Mouse (Mus musculus): Measurements from ENCODE around the gene Clip2. TPM values are rescaled to one million over a fixed set of nuclear protein-coding genes. Genes with fewer than 3 reads are reported as not detected.
"Not testable (repeated sequence)": the region's sequence is repeated elsewhere in the genome, so short reads cannot be mapped to it uniquely, and the experiment has no call there.

Clip2 gene
- polyA plus RNA-seq, 1 experiment from 2014 or later: 3.6 TPM

- not testable (repeated sequence) for H3K36me3 ChIP-seq; ATAC-seq; H3K4me2 ChIP-seq (replicated peaks); H3K9me3 ChIP-seq; H3K4me3 ChIP-seq (replicated peaks); H3K27me3 ChIP-seq (replicated peaks); H3K4me1 ChIP-seq (replicated peaks); H3K27ac ChIP-seq; H3K9ac ChIP-seq
These were observed 73.3 kb downstream of the Clip2 start for GRCm38 (mm10) chr5:134478886-134479285.

DNA sequence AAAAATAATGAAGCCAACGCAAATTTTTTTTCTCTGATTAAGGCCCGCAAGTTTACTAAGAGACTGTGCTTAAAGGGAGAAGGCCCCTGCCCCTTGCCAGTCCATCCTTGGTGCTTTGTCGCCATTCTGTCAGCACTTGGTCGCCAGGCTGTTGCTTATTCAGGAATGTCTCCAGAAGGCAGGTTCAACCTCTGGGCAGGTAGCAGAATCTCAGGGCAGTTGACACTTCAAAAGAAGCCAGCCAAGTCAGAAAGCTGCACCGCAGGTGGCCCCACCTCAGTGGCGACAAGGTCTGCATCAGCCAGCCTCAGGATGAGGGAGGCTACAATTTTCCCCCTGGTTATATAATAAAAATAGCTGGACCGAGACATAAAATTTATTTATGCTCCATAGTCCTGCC lies 76.5 kb downstream of the Clip2 start:
- ATAC-seq; H3K9ac ChIP-seq; H3K4me3 ChIP-seq (replicated peaks); H3K9me3 ChIP-seq; H3K4me1 ChIP-seq (replicated peaks); H3K36me3 ChIP-seq; H3K27me3 ChIP-seq (replicated peaks); H3K4me2 ChIP-seq (replicated peaks); H3K27ac ChIP-seq: not testable (repeated sequence)
- 93% methylated on average over 7 of the region's 7 CpGs for WGBS

DNA sequence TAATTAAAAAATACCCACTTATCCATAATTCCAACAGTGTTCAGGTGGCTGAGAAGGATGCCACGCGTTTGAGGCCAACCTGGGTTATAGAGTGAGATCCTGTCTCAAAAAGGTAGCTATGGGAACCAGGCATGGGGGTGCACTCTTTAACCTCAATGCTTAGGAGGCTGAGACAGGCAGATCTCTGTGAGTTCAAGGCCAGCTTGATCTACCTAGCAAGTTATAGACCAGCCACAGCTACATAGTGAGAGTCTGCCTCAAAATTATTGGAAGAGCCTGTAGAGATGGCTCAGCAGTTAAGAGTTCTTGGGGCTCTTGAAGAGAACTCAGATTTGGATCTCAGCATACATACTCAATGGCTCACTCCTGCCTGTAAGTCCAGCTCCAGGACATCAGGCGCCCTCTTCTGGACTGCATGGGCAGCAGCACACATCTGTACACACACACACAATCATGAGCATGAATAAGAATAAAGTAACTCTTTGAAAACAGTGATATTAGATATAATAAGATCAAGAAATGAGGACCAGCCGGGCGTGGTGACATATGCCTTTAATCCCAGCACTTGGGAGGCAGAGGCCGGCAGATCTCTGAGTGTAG lies 77.1 kb downstream of the Clip2 start:
- Histone ChIP-seq H3K36me3 (no peaks in the 10 kb centered on the region), H3K4me1 (replicated peaks) (no peaks in the 10 kb centered on the region), H3K4me2 (replicated peaks) (no peak overlapping the region), H3K4me3 (replicated peaks) (no peak overlapping the region), H3K9me3 (no peaks in the 10 kb centered on the region), H3K27ac (no peak overlapping the region), H3K27me3 (replicated peaks) (no peaks in the 10 kb centered on the region), H3K9ac (no peak overlapping the region)
- ATAC-seq: no peak
- WGBS: 93% methylated on average over 6 of the region's 6 CpGs

- Histone ChIP-seq H3K4me3 (replicated peaks) (no peak overlapping the region), H3K4me2 (replicated peaks) (no peak overlapping the region), H3K9me3 (no peaks in the 10 kb centered on the region), H3K36me3 (no peaks in the 10 kb centered on the region), H3K9ac (no peak overlapping the region), H3K4me1 (replicated peaks) (peaks cover 8% of the 10 kb centered on the region; the same call in 1 of the 2 replicates), H3K27me3 (replicated peaks) (no peaks in the 10 kb centered on the region), H3K27ac (no peak overlapping the region)
- ATAC-seq: no peak
- WGBS: 89% methylated on average over 2 of the region's 2 CpGs
These were observed 78.3 kb downstream of the Clip2 start for GRCm38 (mm10) chr5:134473902-134474301.

- no peak overlapping the region for H3K9ac ChIP-seq
- H3K27me3 ChIP-seq (replicated peaks): no peaks in the 10 kb centered on the region
- H3K36me3 ChIP-seq: no peaks in the 10 kb centered on the region
- H3K4me1 ChIP-seq (replicated peaks): peaks cover 21% of the 10 kb centered on the region
- no peaks in the 10 kb centered on the region for H3K9me3 ChIP-seq
- H3K4me3 ChIP-seq (replicated peaks): no peak overlapping the region
- 83% methylated on average over 8 of the region's 8 CpGs for WGBS
- ATAC-seq: no peak
- no peak overlapping the region for H3K27ac ChIP-seq
- H3K4me2 ChIP-seq (replicated peaks): no peak overlapping the region
These were observed 81.6 kb downstream of the Clip2 start for GRCm38 (mm10) chr5:134470538-134471169.

DNA sequence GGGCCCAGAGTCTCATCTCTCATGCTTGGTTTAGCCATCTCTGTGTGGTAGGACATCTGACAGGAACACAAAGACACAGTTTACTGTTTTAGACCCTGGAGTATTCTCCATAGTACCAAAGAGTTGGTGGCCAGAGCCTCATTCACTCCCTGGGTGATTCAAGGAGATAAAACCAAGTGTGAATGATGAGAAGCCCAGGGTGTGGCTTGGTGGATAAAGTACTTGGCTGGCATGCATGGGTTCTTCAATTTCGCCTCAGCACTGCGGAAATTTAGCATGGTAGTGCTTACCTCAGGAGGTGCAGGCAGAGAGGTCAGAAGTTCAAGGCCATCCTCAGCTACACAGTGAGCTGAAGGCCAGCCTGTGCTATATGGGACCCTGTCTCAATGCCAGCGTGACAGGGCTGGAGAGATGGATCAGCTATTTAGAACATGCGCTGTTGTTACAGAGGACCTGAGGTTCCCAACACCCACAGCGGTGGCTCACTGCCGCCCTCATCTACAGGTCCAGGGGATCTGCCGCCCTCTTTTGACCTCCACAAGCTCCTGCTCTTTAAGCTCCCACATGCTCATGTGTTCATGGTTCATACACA lies 82.6 kb downstream of the Clip2 start:
- 84% methylated on average over 7 of the region's 7 CpGs for WGBS
- H3K9me3 ChIP-seq: no peaks in the 10 kb centered on the region
- H3K9ac ChIP-seq: no peak overlapping the region
- H3K27ac ChIP-seq: no peak overlapping the region
- ATAC-seq: no peak
- peaks cover 21% of the 10 kb centered on the region for H3K4me1 ChIP-seq (replicated peaks)
- no peak overlapping the region for H3K4me2 ChIP-seq (replicated peaks)
- H3K4me3 ChIP-seq (replicated peaks): no peak overlapping the region
- no peaks in the 10 kb centered on the region for H3K27me3 ChIP-seq (replicated peaks)
- H3K36me3 ChIP-seq: no peaks in the 10 kb centered on the region

GRCm38 (mm10) chr5:134468158-134468765 lies 84.0 kb downstream of the Clip2 start:
- ATAC-seq: no peak
- Histone ChIP-seq H3K4me1 (replicated peaks) (peaks cover 21% of the 10 kb centered on the region), H3K9me3 (no peaks in the 10 kb centered on the region), H3K4me3 (replicated peaks) (no peak overlapping the region), H3K36me3 (no peaks in the 10 kb centered on the region), H3K27ac (no peak overlapping the region), H3K9ac (no peak overlapping the region), H3K4me2 (replicated peaks) (no peak overlapping the region), H3K27me3 (replicated peaks) (no peaks in the 10 kb centered on the region)
- WGBS: 66% methylated on average over 10 of the region's 10 CpGs

GRCm38 (mm10) chr5:134467030-134467549 lies 85.1 kb downstream of the Clip2 start:
- H3K4me3 ChIP-seq (replicated peaks): no peak overlapping the region
- no peaks in the 10 kb centered on the region for H3K9me3 ChIP-seq
- 0 out of 2 replicates have a peak overlapping the region, but pooled peaks have one; percentile 2 for H3K4me2 ChIP-seq (replicated peaks)
- no peaks in the 10 kb centered on the region for H3K36me3 ChIP-seq
- H3K9ac ChIP-seq: no peak overlapping the region
- 65% methylated on average over 8 of the region's 8 CpGs for WGBS
- H3K27me3 ChIP-seq (replicated peaks): no peaks in the 10 kb centered on the region
- no peak overlapping the region for H3K27ac ChIP-seq
- peak; percentile 41 for ATAC-seq
- H3K4me1 ChIP-seq (replicated peaks): peaks cover 21% of the 10 kb centered on the region

DNA sequence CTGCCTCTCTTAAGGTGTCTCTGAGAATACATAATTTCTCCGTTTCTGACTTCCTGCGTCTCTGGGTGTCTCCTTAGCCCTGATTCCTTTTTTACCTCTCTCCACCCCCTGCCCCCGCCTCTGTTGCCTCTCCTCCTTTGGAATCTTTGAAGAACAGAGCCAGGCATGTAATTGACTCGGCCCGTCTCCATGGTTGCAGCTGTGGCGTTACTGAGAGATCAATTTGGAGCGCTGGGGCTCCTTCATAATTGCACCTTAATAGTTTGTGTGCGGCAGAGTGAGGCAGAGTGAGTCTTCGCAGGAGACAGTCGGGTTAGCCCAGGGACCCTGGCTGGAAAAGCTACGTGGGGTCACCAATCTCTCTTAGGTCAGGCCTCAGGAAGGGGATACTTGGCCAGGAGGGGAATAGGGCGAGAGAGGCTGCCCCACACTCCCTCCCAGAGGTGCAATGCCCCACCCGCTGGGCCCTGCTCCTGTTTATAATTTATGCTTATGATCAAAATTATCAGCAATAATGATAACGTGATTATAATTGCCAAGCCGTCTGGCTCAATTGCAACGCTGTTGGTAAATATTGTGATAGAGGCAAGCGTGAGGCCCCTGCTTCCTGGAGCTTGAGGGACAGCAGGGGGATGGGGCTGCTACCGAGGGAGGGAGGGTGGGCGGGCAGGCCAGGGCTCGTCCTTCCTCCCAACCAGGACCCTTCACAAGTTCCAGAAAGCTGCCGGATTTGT lies 85.8 kb downstream of the Clip2 start:
- H3K4me3 ChIP-seq (replicated peaks): no peak overlapping the region
- no peaks in the 10 kb centered on the region for H3K9me3 ChIP-seq
- WGBS: 25% methylated on average over 21 of the region's 21 CpGs
- H3K4me1 ChIP-seq (replicated peaks): peaks cover 21% of the 10 kb centered on the region
- no peak overlapping the region for H3K9ac ChIP-seq
- no peak overlapping the region for H3K27ac ChIP-seq
- 0 out of 2 replicates have a peak overlapping the region, but pooled peaks have one; percentile 2 for H3K4me2 ChIP-seq (replicated peaks)
- H3K27me3 ChIP-seq (replicated peaks): no peaks in the 10 kb centered on the region
- no peaks in the 10 kb centered on the region for H3K36me3 ChIP-seq
- peak; percentile 35 for ATAC-seq

- no peak for ATAC-seq
These were observed 87.0 kb downstream of the Clip2 start for GRCm38 (mm10) chr5:134465197-134465596.

GRCm38 (mm10) chr5:134464225-134464624 lies 88.0 kb downstream of the Clip2 start:
- H3K27me3 ChIP-seq (replicated peaks): no peaks in the 10 kb centered on the region
- no peak overlapping the region for H3K4me2 ChIP-seq (replicated peaks)
- H3K4me1 ChIP-seq (replicated peaks): peaks cover 16% of the 10 kb centered on the region
- ATAC-seq: no peak
- H3K9ac ChIP-seq: no peak overlapping the region
- no peaks in the 10 kb centered on the region for H3K9me3 ChIP-seq
- H3K27ac ChIP-seq: no peak overlapping the region
- 60% methylated on average over 5 of the region's 5 CpGs for WGBS
- H3K36me3 ChIP-seq: no peaks in the 10 kb centered on the region
- H3K4me3 ChIP-seq (replicated peaks): no peak overlapping the region

More at GRCm38 (mm10) chr5:134465197-134465596, 87.0 kb downstream of the Clip2 start:
- Histone ChIP-seq H3K9me3 (no peaks in the 10 kb centered on the region), H3K9ac (no peak overlapping the region), H3K4me2 (replicated peaks) (no peak overlapping the region), H3K27me3 (replicated peaks) (no peaks in the 10 kb centered on the region), H3K27ac (no peak overlapping the region), H3K4me3 (replicated peaks) (no peak overlapping the region), H3K4me1 (replicated peaks) (peaks cover 21% of the 10 kb centered on the region), H3K36me3 (no peaks in the 10 kb centered on the region)
- 81% methylated on average over 1 of the region's 1 CpGs for WGBS

GRCm38 (mm10) chr5:134462731-134463130 lies 89.5 kb downstream of the Clip2 start:
- Histone ChIP-seq H3K4me1 (replicated peaks) (peaks cover 13% of the 10 kb centered on the region), H3K9me3 (no peaks in the 10 kb centered on the region), H3K27me3 (replicated peaks) (no peaks in the 10 kb centered on the region), H3K27ac (no peak overlapping the region), H3K9ac (no peak overlapping the region), H3K36me3 (no peaks in the 10 kb centered on the region), H3K4me3 (replicated peaks) (no peak overlapping the region), H3K4me2 (replicated peaks) (no peak overlapping the region)
- 80% methylated on average over 8 of the region's 8 CpGs for WGBS
- ATAC-seq: no peak
